Mouse (Mus musculus) MEL (cell line): Measurements from ENCODE around the gene Serp1. TPM values are rescaled to one million over a fixed set of nuclear protein-coding genes. Genes with fewer than 3 reads are reported as not detected.

Experiments used
- DNase-seq: peaks from one replicate; pipeline ENCODE4 v3.0.0; 2011; ENCODE audit warnings: low read depth, low spot score
- H3K27ac ChIP-seq: 2 replicates; pipeline ENCODE4 v1.5.1; 2012; ENCODE audit warnings: low read depth, mild to moderate bottlenecking, control low read depth, low read length, moderate library complexity; ENCODE audit not compliant: control insufficient read depth
- H3K27me3 ChIP-seq, 2 experiments: fragments of 150-350 bp in 1 of 2; sonication (generic) in 1 of 2; 2 replicates each; pipeline ENCODE4 v1.6.1; 2012; ENCODE audit warnings: low read length in 2 of 2, mild to moderate bottlenecking in 2 of 2, improper control_type of control experiment in 1 of 2, moderate library complexity in 1 of 2; ENCODE audit not compliant: insufficient read depth in 2 of 2, control insufficient read depth in 1 of 2
- H3K36me3 ChIP-seq, 2 experiments: 2 replicates each; pipeline ENCODE4 v1.6.1; 2012 to 2014; ENCODE audit warnings: low read length in 2 of 2, improper control_type of control experiment in 1 of 2, inconsistent platforms in 1 of 2, mild to moderate bottlenecking in 1 of 2; ENCODE audit not compliant: insufficient read depth in 2 of 2, control insufficient read depth in 1 of 2
- H3K4me1 ChIP-seq, 2 experiments: fragments of 150-350 bp in 1 of 2; sonication (generic) in 1 of 2; 2 replicates each; pipeline ENCODE4 v1.6.1; 2012; ENCODE audit warnings: low read length in 2 of 2, improper control_type of control experiment in 1 of 2, mild to moderate bottlenecking in 1 of 2; ENCODE audit not compliant: insufficient read depth in 2 of 2, control insufficient read depth in 1 of 2
- H3K4me3 ChIP-seq, 2 experiments: fragments of 150-350 bp in 1 of 2; sonication (generic) in 1 of 2; 2 replicates each; pipeline ENCODE4 v1.5.1; 2012; ENCODE audit warnings: low read depth in 2 of 2, low read length in 2 of 2, mild to moderate bottlenecking in 2 of 2, moderate library complexity in 2 of 2, control low read depth in 1 of 2, improper control_type of control experiment in 1 of 2; ENCODE audit not compliant: control insufficient read depth in 1 of 2, insufficient read depth in 1 of 2
- H3K79me2 ChIP-seq: 2 replicates; pipeline ENCODE4 v1.6.1; 2012; ENCODE audit warnings: mild to moderate bottlenecking, low read length, moderate library complexity; ENCODE audit not compliant: control insufficient read depth, poor library complexity, insufficient read depth
- H3K9ac ChIP-seq: 2 replicates; pipeline ENCODE4 v1.6.1; 2012; ENCODE audit warnings: low read depth, mild to moderate bottlenecking, control low read depth, low read length, moderate library complexity; ENCODE audit not compliant: control insufficient read depth, poor library complexity, severe bottlenecking
- H3K9me3 ChIP-seq: fragments of 150-350 bp; sonication (generic); replicated peaks from 2 replicates; pipeline ENCODE4 v1.6.1; 2012; ENCODE audit warnings: mild to moderate bottlenecking, low read length, improper control_type of control experiment, moderate library complexity; ENCODE audit not compliant: insufficient read depth
- CHD1 ChIP-seq: IDR thresholded peaks from 2 replicates; pipeline ENCODE4 v1.6.1; 2012; ENCODE audit warnings: low read depth, mild to moderate bottlenecking, inconsistent platforms, low read length, improper control_type of control experiment
- CHD2 ChIP-seq: IDR thresholded peaks from 2 replicates; pipeline ENCODE4 v1.6.1; 2011; ENCODE audit warnings: low read length, improper control_type of control experiment
- CTCF ChIP-seq, 3 experiments: IDR thresholded peaks in 2 of 3; conservative IDR thresholded peaks in 1 of 3; 2 replicates each; pipeline ENCODE4 v1.5.1; 2011 to 2012; ENCODE audit warnings: low read length in 3 of 3, low read depth in 2 of 3, mild to moderate bottlenecking in 2 of 3, improper control_type of control experiment in 1 of 3, inconsistent platforms in 1 of 3, mixed read lengths in 1 of 3, moderate library complexity in 1 of 3; ENCODE audit not compliant: control insufficient read depth in 1 of 3, insufficient read depth in 1 of 3, poor library complexity in 1 of 3, severe bottlenecking in 1 of 3
- E2F4 ChIP-seq: IDR thresholded peaks from 2 replicates; pipeline ENCODE4 v1.6.1; 2011; ENCODE audit warnings: low read depth, low read length, improper control_type of control experiment, borderline replicate concordance
- POLR2A ChIP-seq, 2 experiments: IDR thresholded peaks; 2 replicates each; pipeline ENCODE4 v1.6.1; 2011 to 2012; ENCODE audit warnings: low read length in 2 of 2, mild to moderate bottlenecking in 2 of 2, control low read depth in 1 of 2, improper control_type of control experiment in 1 of 2, low read depth in 1 of 2, moderate library complexity in 1 of 2; ENCODE audit not compliant: control insufficient read depth in 1 of 2, insufficient read depth in 1 of 2, poor library complexity in 1 of 2
- RAD21 ChIP-seq: IDR thresholded peaks from 2 replicates; pipeline ENCODE4 v1.6.1; 2011; ENCODE audit warnings: mild to moderate bottlenecking, low read depth, low read length, improper control_type of control experiment
- SIN3A ChIP-seq: IDR thresholded peaks from 2 replicates; pipeline ENCODE4 v1.6.1; 2012; ENCODE audit warnings: low read length, improper control_type of control experiment, inconsistent platforms
- SMC3 ChIP-seq: IDR thresholded peaks from 2 replicates; pipeline ENCODE4 v1.6.1; 2011; ENCODE audit warnings: low read depth, low read length, improper control_type of control experiment
- TBP ChIP-seq: IDR thresholded peaks from 2 replicates; pipeline ENCODE4 v1.8.0; 2011; ENCODE audit warnings: low read depth, low read length, improper control_type of control experiment
- UBTF ChIP-seq: IDR thresholded peaks from 2 replicates; pipeline ENCODE4 v1.6.1; 2012; ENCODE audit warnings: low read depth, mild to moderate bottlenecking, inconsistent platforms, low read length, improper control_type of control experiment, moderate library complexity, borderline replicate concordance; ENCODE audit not compliant: insufficient read depth
- USF2 ChIP-seq, 2 experiments: IDR thresholded peaks; 2 replicates each; pipeline ENCODE4 v1.6.1; 2011 to 2012; ENCODE audit warnings: improper control_type of control experiment in 2 of 2, low read length in 2 of 2, borderline replicate concordance in 1 of 2, inconsistent platforms in 1 of 2, low read depth in 1 of 2, mild to moderate bottlenecking in 1 of 2; ENCODE audit not compliant: insufficient read depth in 1 of 2
- ZC3H11A ChIP-seq: IDR thresholded peaks from 2 replicates; pipeline ENCODE4 v1.6.1; 2012; ENCODE audit warnings: low read depth, mild to moderate bottlenecking, inconsistent platforms, low read length, improper control_type of control experiment
- ZNF384 ChIP-seq: IDR thresholded peaks from 2 replicates; pipeline ENCODE4 v1.6.1; 2012; ENCODE audit warnings: low read depth, mild to moderate bottlenecking, inconsistent platforms, low read length, improper control_type of control experiment
- polyA plus RNA-seq, 2 experiments: library from polyadenylated mRNA; stranded (reverse) in 1 of 2; unstranded in 1 of 2; fragments of >175 nt in 1 of 2; fragments of >200 nt in 1 of 2; gene quantifications; 2 replicates each; pipeline versions ENCODE4 v1.2.1 to v1.2.4; 2012; ENCODE audit warnings: low replicate concordance in 2 of 2, low read depth in 1 of 2; ENCODE audit not compliant: insufficient read length in 2 of 2, insufficient read depth in 1 of 2, missing spikeins in 1 of 2
- total RNA-seq: library from RNA; depleted of rRNA; stranded (reverse); fragments of 300-350 nt; gene quantifications from 2 replicates; pipeline ENCODE4 v1.2.3, GENCODE M21; 2012

The Serp1 gene
- total and polyA plus RNA-seq, 3 experiments: 80.5 to 96.3 (median 83.8) TPM

DNA sequence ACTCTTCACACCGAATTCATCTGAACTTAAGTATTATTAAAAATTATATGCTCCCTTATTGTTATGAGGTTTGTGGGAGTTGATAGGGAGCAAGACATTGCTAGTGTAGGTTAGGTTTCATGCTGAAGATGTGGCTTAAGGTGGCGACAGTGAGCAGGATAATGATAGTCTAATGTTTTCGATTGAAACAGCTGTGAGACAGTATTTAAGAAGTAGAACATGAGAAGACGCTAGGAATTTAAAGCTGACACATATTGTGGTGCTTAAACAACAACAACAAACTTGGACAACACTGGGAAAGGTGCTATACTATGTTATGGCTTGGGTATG lies 681 bp upstream of the Serp1 start:
- H3K9ac ChIP-seq: peak overlapping the region; percentile 78
- no peaks in the 10 kb centered on the region for H3K9me3 ChIP-seq
- H3K27ac ChIP-seq: peak overlapping the region; percentile 79
- H3K4me3 ChIP-seq: peak overlapping the region; percentile 90 to 94
- H3K27me3 ChIP-seq: no peaks in the 10 kb centered on the region
- peaks cover 18 to 27% of the 10 kb centered on the region in 2 experiments for H3K36me3 ChIP-seq
- H3K79me2 ChIP-seq: peaks cover 37% of the 10 kb centered on the region
- peak; percentile 71 for DNase-seq
- TF ChIP-seq CTCF (IDR thresholded peaks at IDR 0.05 in 2 of 3, conservative IDR thresholded peaks at IDR 0.05 in 1 of 3; ENCODE audit: control insufficient read depth in 1 of 3, insufficient read depth in 1 of 3, low read depth in 2 of 3, low read length in 3 of 3, poor library complexity in 1 of 3, severe bottlenecking in 1 of 3) (peak in 2 of 3 experiments; percentile 10 to 42; a peak in 2 of 6 replicates), CHD2 (no peak), RAD21 (peak; percentile 3), TBP (no peak)
- H3K4me1 ChIP-seq: peaks cover 3 to 10% of the 10 kb centered on the region in 2 experiments; a peak in 3 of 4 replicates

- H3K27me3 ChIP-seq: no peaks in the 10 kb centered on the region
- TF ChIP-seq UBTF (0 out of 2 replicates have a peak, but pooled peaks have one; percentile 47), SMC3 (no peak)
- no peak for DNase-seq
These were observed 526 bp downstream of the Serp1 start for GRCm38 (mm10) chr3:58525166-58525565.

DNA sequence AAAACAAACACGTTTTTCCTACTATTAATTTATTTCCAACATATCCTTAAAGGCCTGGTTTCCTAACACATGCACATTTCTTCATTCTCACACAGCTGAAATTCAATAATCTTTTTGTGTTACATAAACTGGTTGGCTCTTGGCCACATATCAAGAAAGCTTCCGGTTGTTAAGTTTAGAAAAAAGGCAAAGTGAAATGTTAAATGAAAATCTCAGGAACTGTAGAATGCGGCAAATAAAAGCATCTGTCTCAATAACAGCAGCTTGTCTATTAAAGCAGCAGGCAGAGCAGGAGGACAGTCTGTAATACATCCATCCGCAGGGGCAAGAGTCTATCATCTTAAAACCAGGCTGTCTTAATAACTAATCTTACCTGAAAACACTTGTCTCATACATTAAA lies 1.4 kb downstream of the Serp1 start:
- H3K27me3 ChIP-seq: no peaks in the 10 kb centered on the region
- peak; percentile 15; the same call in 1 of the 2 replicates for TF ChIP-seq SIN3A
- peak; percentile 16; the same call in 1 of the 2 replicates for TF ChIP-seq CHD1
- no peak for TF ChIP-seq ZC3H11A
- H3K9me3 ChIP-seq: no peaks in the 10 kb centered on the region
- H3K79me2 ChIP-seq: peaks cover 33% of the 10 kb centered on the region
- H3K4me1 ChIP-seq: peaks cover 3 to 10% of the 10 kb centered on the region in 2 experiments; a peak in 3 of 4 replicates
- peaks cover 15 to 28% of the 10 kb centered on the region in 2 experiments for H3K36me3 ChIP-seq
- peak; percentile 59 for DNase-seq
- H3K9ac ChIP-seq: peak overlapping the region; percentile 95
- peak overlapping the region; percentile 79 to 94 for H3K4me3 ChIP-seq
- peak overlapping the region; percentile 34; the same call in 1 of the 2 replicates for H3K27ac ChIP-seq

More at GRCm38 (mm10) chr3:58525166-58525565, 526 bp downstream of the Serp1 start:
- Histone ChIP-seq H3K36me3 (peaks cover 15 to 28% of the 10 kb centered on the region in 2 experiments), H3K27ac (peak overlapping the region; percentile 60), H3K4me1 (peaks cover 3 to 10% of the 10 kb centered on the region in 2 experiments; a peak in 3 of 4 replicates), H3K4me3 (peak overlapping the region; percentile 79 to 94), H3K9me3 (no peaks in the 10 kb centered on the region), H3K79me2 (peaks cover 35% of the 10 kb centered on the region), H3K9ac (peak overlapping the region; percentile 95)

GRCm38 (mm10) chr3:58523386-58523785 lies 2.3 kb downstream of the Serp1 start:
- peaks cover 28% of the 10 kb centered on the region for H3K79me2 ChIP-seq
- DNase-seq: no peak
- no peaks in the 10 kb centered on the region for H3K27me3 ChIP-seq
- H3K9me3 ChIP-seq: no peaks in the 10 kb centered on the region
- peak overlapping the region; percentile 12; the same call in 1 of the 2 replicates for H3K27ac ChIP-seq
- H3K4me1 ChIP-seq: peaks cover 3 to 10% of the 10 kb centered on the region in 2 experiments; a peak in 3 of 4 replicates
- H3K9ac ChIP-seq: peak overlapping the region; percentile 95
- no peak for TF ChIP-seq USF2 (IDR thresholded peaks at IDR 0.05; ENCODE audit: borderline replicate concordance in 1 of 2, insufficient read depth in 1 of 2, low read depth in 1 of 2, low read length in 2 of 2)
- no peak for TF ChIP-seq SIN3A
- TF ChIP-seq ZC3H11A: no peak
- TF ChIP-seq E2F4: no peak
- no peak for TF ChIP-seq POLR2A (IDR thresholded peaks at IDR 0.05; ENCODE audit: control insufficient read depth in 1 of 2, insufficient read depth in 1 of 2, low read depth in 1 of 2, low read length in 2 of 2, poor library complexity in 1 of 2)
- TF ChIP-seq ZNF384: no peak
- H3K4me3 ChIP-seq: peak overlapping the region in 1 of 2 experiments; percentile 79; a peak in 2 of 4 replicates
- H3K36me3 ChIP-seq: peaks cover 15 to 27% of the 10 kb centered on the region in 2 experiments
